Mouse (Mus musculus): ENCODE measurements at regions not wholly inside any gene's neighbourhood (a gene's known extent, or its start where the extent isn't known, plus 50 kb on each side); places are given as distances from the start of the nearest gene placed in this dataset.

DNA sequence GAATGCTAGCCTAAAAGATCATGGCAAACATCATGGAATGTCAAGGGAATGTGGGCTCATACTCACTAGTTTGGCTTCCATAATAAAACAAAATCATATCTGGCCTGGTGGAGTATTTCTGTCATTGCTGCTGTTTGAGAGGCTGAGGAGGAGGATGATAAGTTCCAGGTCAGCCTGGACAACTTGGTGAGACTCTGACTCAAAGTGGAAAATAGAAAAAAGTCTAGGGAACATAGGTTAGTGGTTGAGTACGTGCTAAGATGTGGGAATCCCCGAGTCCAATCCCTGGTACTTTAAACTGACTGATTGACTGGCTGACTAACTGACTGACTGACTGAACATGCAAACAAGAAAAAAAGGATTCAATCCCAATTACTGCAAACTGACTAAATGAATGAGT, 103.2 kb upstream of the Fn1 start:
- ATAC-seq (ENCODE audit: insufficient number of reproducible peaks, low FRiP score) = no peak
- no peaks in the 10 kb centered on the region for H3K36me3 ChIP-seq

GRCm38 (mm10) chr1:71755435-71755834, 102.4 kb upstream of the Fn1 start:
- Histone ChIP-seq H3K36me3 (no peaks in the 10 kb centered on the region), H3K9ac (no peak overlapping the region), H3K27me3 (replicated peaks) (no peaks in the 10 kb centered on the region), H3K27ac (ENCODE audit: poor library complexity, severe bottlenecking) (no peak overlapping the region), H3K9me3 (replicated peaks) (peaks cover 5% of the 10 kb centered on the region), H3K4me3 (no peak overlapping the region), H3K4me1 (replicated peaks) (peaks cover 14% of the 10 kb centered on the region; the same call in 1 of the 2 replicates), H3K4me2 (no peak overlapping the region)
- 27% methylated on average over 9 of the region's 9 CpGs for WGBS
- no peak for ATAC-seq (ENCODE audit: insufficient number of reproducible peaks, low FRiP score)

More for the DNA sequence above, 103.2 kb upstream of the Fn1 start:
- 35% methylated on average over 2 of the region's 2 CpGs for WGBS
- peaks cover 14% of the 10 kb centered on the region; the same call in 1 of the 2 replicates for H3K4me1 ChIP-seq (replicated peaks)
- peaks cover 5% of the 10 kb centered on the region for H3K9me3 ChIP-seq (replicated peaks)
- H3K4me2 ChIP-seq = no peak overlapping the region
- H3K4me3 ChIP-seq = no peak overlapping the region
- H3K27ac ChIP-seq (ENCODE audit: poor library complexity, severe bottlenecking) = no peak overlapping the region
- H3K27me3 ChIP-seq (replicated peaks) = no peaks in the 10 kb centered on the region
- H3K9ac ChIP-seq = no peak overlapping the region

DNA sequence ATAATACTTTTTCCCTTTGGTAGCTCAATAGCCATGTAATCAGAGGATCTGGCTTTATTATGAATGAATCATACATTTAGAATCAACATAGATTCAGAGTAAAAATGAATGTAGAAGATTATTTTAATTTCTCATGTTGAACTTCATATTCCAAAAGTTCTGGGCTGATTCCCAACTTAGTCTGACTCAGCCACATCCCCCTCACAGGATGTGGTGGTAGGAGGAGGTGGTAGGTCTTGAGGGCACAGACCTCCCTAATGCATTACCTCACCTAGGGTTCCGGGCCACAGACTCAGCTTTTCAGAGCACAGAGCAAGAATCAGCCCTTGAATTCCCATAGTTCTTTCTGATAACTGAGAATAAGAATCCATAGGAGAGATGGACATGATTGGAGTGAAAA, 99.4 kb upstream of the Fn1 start:
- Histone ChIP-seq H3K27me3 (replicated peaks) (no peaks in the 10 kb centered on the region), H3K36me3 (no peaks in the 10 kb centered on the region), H3K27ac (ENCODE audit: poor library complexity, severe bottlenecking) (no peak overlapping the region), H3K4me1 (replicated peaks) (peaks cover 11% of the 10 kb centered on the region; the same call in 1 of the 2 replicates), H3K9ac (no peak overlapping the region), H3K4me2 (no peak overlapping the region), H3K9me3 (replicated peaks) (peaks cover 5% of the 10 kb centered on the region), H3K4me3 (no peak overlapping the region)
- 75% methylated on average over 1 of the region's 1 CpGs for WGBS
- no peak for ATAC-seq (ENCODE audit: insufficient number of reproducible peaks, low FRiP score)

- Histone ChIP-seq H3K4me3 (no peak overlapping the region), H3K4me1 (replicated peaks) (peaks cover 7% of the 10 kb centered on the region; the same call in 1 of the 2 replicates), H3K4me2 (no peak overlapping the region), H3K9me3 (replicated peaks) (peaks cover 5% of the 10 kb centered on the region), H3K27me3 (replicated peaks) (no peaks in the 10 kb centered on the region), H3K27ac (ENCODE audit: poor library complexity, severe bottlenecking) (no peak overlapping the region), H3K36me3 (no peaks in the 10 kb centered on the region), H3K9ac (no peak overlapping the region)
- 74% methylated on average over 1 of the region's 1 CpGs for whole genome bisulfite sequencing
- ATAC-seq (ENCODE audit: insufficient number of reproducible peaks, low FRiP score) = no peak
Observed at GRCm38 (mm10) chr1:71751601-71752000, 98.6 kb upstream of the Fn1 start.

DNA sequence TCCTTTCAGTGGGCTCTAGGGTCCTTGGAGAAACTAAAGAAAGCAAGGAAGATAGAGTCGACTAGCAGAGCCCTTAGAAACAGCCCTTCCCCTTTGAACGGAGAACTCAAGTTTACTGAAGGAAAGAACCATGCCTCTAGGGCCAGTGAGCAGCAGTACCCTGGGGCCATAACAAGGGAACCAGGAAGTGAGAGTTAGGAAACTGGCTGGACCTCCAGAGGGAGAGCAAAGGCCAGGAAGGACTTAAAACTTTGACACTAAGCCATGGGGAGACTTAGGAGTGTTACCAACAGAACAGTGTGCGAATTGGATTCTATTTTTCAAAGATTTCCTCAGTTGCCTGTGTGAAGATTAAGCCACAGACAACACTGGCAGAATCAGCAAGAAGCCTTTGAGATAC, 82.6 kb upstream of the Fn1 start:
- H3K4me1 ChIP-seq (replicated peaks) = peaks cover 3% of the 10 kb centered on the region
- no peak overlapping the region for H3K4me2 ChIP-seq
- H3K36me3 ChIP-seq = no peaks in the 10 kb centered on the region
- H3K9me3 ChIP-seq (replicated peaks) = no peaks in the 10 kb centered on the region
- no peaks in the 10 kb centered on the region for H3K27me3 ChIP-seq (replicated peaks)
- H3K4me3 ChIP-seq = no peak overlapping the region
- ATAC-seq (ENCODE audit: insufficient number of reproducible peaks, low FRiP score) = no peak
- WGBS = 68% methylated on average over 3 of the region's 3 CpGs
- H3K27ac ChIP-seq (ENCODE audit: poor library complexity, severe bottlenecking) = no peak overlapping the region
- no peak overlapping the region for H3K9ac ChIP-seq

GRCm38 (mm10) chr1:71731623-71732022, 78.6 kb upstream of the Fn1 start:
- Histone ChIP-seq H3K4me1 (replicated peaks) (peaks cover 7% of the 10 kb centered on the region), H3K27ac (ENCODE audit: poor library complexity, severe bottlenecking) (no peak overlapping the region), H3K36me3 (no peaks in the 10 kb centered on the region), H3K4me3 (no peak overlapping the region), H3K4me2 (no peak overlapping the region), H3K9ac (no peak overlapping the region), H3K27me3 (replicated peaks) (no peaks in the 10 kb centered on the region), H3K9me3 (replicated peaks) (no peaks in the 10 kb centered on the region)
- ATAC-seq (ENCODE audit: insufficient number of reproducible peaks, low FRiP score) = no peak

DNA sequence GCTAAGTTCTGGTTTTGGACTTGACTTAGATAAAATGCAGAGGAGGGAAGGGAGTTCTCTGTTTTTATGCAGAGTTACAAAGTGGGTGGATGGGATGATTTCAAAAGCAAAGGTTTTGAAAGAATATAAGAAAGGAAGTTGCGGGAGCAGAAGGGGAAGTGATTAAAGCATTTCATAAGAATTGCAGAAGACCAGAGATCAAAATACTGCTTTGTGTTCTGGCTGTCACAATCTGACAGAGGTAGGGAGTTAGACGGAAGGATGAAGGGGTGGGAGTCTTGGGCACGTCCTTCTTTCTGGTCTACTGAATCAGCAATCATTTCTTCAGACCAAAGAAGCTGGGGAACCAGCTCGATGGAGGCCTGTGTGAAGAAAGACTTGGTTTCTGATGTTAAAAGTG, 78.0 kb upstream of the Fn1 start:
- WGBS = 48% methylated on average over 4 of the region's 4 CpGs
- H3K27ac ChIP-seq (ENCODE audit: poor library complexity, severe bottlenecking) = peak overlapping the region; percentile 33; the same call in 1 of the 2 replicates
- H3K36me3 ChIP-seq = no peaks in the 10 kb centered on the region
- H3K4me2 ChIP-seq = no peak overlapping the region
- no peaks in the 10 kb centered on the region for H3K27me3 ChIP-seq (replicated peaks)
- ATAC-seq (ENCODE audit: insufficient number of reproducible peaks, low FRiP score) = no peak
- peaks cover 7% of the 10 kb centered on the region for H3K4me1 ChIP-seq (replicated peaks)
- H3K9ac ChIP-seq = no peak overlapping the region
- no peak overlapping the region for H3K4me3 ChIP-seq
- no peaks in the 10 kb centered on the region for H3K9me3 ChIP-seq (replicated peaks)

GRCm38 (mm10) chr1:71728852-71729347, 75.9 kb upstream of the Fn1 start:
- Histone ChIP-seq H3K9ac (no peak overlapping the region), H3K27ac (ENCODE audit: poor library complexity, severe bottlenecking) (no peak overlapping the region), H3K4me1 (replicated peaks) (peaks cover 5% of the 10 kb centered on the region; the same call in 1 of the 2 replicates), H3K4me2 (no peak overlapping the region), H3K36me3 (no peaks in the 10 kb centered on the region), H3K4me3 (no peak overlapping the region), H3K9me3 (replicated peaks) (no peaks in the 10 kb centered on the region), H3K27me3 (replicated peaks) (no peaks in the 10 kb centered on the region)
- ATAC-seq (ENCODE audit: insufficient number of reproducible peaks, low FRiP score) = no peak
- WGBS = 43% methylated on average over 8 of the region's 8 CpGs

DNA sequence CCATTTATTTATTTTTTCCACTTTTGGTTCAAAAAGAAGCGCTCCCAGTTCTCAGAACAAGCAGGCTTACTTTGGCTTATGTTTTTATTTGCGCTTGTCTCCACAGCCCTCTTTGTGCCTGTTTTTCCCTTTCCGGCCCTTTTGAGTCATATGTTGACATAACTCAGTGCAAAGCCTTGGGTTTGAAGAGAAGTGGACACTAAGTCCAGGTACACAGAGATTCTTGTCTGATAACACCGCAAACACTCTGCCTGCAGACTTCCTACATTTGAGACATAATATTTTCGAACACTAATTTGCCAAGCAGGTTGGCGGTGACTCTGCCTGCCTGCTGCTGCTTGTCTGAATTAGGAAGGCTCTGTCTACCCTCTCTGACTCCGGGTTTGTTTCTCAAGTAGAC, 70.8 kb upstream of the Fn1 start:
- Histone ChIP-seq H3K9me3 (replicated peaks) (no peaks in the 10 kb centered on the region), H3K9ac (no peak overlapping the region), H3K4me3 (no peak overlapping the region), H3K27ac (ENCODE audit: poor library complexity, severe bottlenecking) (no peak overlapping the region), H3K36me3 (no peaks in the 10 kb centered on the region), H3K4me2 (no peak overlapping the region), H3K4me1 (replicated peaks) (0 out of 2 replicates have a peak, but pooled peaks cover 3% of the 10 kb centered on the region), H3K27me3 (replicated peaks) (no peaks in the 10 kb centered on the region)
- WGBS = 56% methylated on average over 7 of the region's 7 CpGs
- ATAC-seq (ENCODE audit: insufficient number of reproducible peaks, low FRiP score) = no peak

DNA sequence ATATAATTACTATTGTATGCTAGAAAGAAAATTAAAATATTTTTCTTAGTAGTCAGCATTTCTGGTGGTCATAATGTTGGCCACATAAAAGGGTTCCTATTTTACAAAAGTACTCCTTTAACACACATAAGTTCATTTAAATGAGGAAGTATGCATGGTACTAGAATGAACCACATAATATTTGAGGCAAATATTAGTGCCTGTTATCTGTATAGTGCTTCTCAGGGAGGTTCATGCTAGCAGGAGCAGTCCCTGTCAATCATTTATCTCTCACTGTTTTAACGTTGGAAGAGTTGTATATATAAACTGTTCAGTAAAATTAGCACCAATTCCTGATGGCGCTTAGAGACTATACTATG, 70.0 kb upstream of the Fn1 start:
- ATAC-seq (ENCODE audit: insufficient number of reproducible peaks, low FRiP score) = no peak

DNA sequence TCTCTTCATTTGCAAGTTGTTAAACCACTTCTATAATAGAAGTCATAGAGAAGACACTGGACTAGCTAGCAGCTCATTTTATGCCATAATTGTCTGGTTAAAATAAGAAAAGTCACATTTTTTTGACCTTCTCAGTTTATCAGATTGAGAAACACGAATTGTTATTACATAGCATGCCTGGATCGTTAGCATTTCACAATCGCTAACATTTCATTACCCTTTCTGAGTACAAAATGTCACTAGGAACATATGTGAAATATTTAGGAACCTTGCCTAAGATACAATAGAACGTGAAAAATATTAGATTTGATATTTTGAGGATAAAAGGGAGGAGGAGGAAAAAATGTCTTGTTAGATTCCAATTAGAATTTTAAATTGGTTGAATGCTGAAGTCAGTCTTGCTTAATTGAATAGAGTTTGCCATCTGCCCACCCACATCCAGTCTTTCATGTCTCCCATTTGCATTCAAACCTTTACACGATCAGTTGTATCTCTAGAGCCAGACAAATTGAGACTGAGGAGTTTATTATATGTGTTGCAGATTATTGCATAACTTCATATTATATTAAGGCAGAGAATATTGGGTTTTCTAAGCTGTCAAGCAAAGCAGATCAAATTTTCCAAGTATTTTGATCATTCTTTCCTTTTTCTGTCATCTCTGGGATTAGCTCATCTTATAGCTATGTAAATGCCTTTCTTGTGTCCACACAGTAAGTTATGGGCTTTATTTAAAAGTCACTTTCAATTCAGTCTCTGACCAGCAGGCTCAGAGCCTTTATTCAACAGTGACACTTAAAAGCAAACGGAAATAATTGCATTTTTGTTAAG, 69.4 kb upstream of the Fn1 start:
- WGBS = 82% methylated on average over 6 of the region's 6 CpGs

More for the DNA sequence above, 70.0 kb upstream of the Fn1 start:
- Histone ChIP-seq H3K27ac (ENCODE audit: poor library complexity, severe bottlenecking) (no peak overlapping the region), H3K9me3 (replicated peaks) (no peaks in the 10 kb centered on the region), H3K36me3 (no peaks in the 10 kb centered on the region), H3K4me2 (no peak overlapping the region), H3K4me3 (no peak overlapping the region), H3K4me1 (replicated peaks) (0 out of 2 replicates have a peak, but pooled peaks cover 3% of the 10 kb centered on the region), H3K9ac (no peak overlapping the region), H3K27me3 (replicated peaks) (no peaks in the 10 kb centered on the region)
- WGBS = 59% methylated on average over 2 of the region's 2 CpGs

More for the DNA sequence above, 69.4 kb upstream of the Fn1 start:
- no peak overlapping the region for H3K27ac ChIP-seq (ENCODE audit: poor library complexity, severe bottlenecking)
- H3K4me2 ChIP-seq = no peak overlapping the region
- H3K4me3 ChIP-seq = no peak overlapping the region
- no peak overlapping the region for H3K9ac ChIP-seq
- H3K27me3 ChIP-seq (replicated peaks) = no peaks in the 10 kb centered on the region
- no peaks in the 10 kb centered on the region for H3K36me3 ChIP-seq
- ATAC-seq (ENCODE audit: insufficient number of reproducible peaks, low FRiP score) = no peak
- 0 out of 2 replicates have a peak, but pooled peaks cover 3% of the 10 kb centered on the region for H3K4me1 ChIP-seq (replicated peaks)
- H3K9me3 ChIP-seq (replicated peaks) = no peaks in the 10 kb centered on the region

Data from heart, embryonic 12.5 days (tissue).